Mouse (Mus musculus) testis, adult 2 months (tissue): ENCODE measurements at regions not wholly inside any gene's neighbourhood (a gene's known extent, or its start where the extent isn't known, plus 50 kb on each side); places are given as distances from the start of the nearest gene placed in this dataset.

ENCODE experiments used
- CTCF ChIP-seq: fragments of 200-500 bp; IDR thresholded peaks from 2 replicates; pipeline ENCODE4 v1.5.1; 2012; ENCODE audit warnings: low read depth, mild to moderate bottlenecking, inconsistent platforms, low read length, moderate library complexity; ENCODE audit not compliant: control insufficient read depth, insufficient read depth, insufficient replicate concordance
- POLR2A ChIP-seq: fragments of 200-500 bp; IDR thresholded peaks from 2 replicates; pipeline ENCODE4 v1.6.1; 2012; ENCODE audit warnings: low read depth, mild to moderate bottlenecking, inconsistent platforms, low read length, moderate library complexity; ENCODE audit not compliant: control insufficient read depth

- TF ChIP-seq POLR2A (no peak), CTCF (no peak)
Observed at GRCm38 (mm10) chr9:94148474-94148873, 389.4 kb downstream of the 1190002N15Rik start.
